Mouse (Mus musculus) 3T3-L1 (cell line): Measurements from ENCODE around the gene Chpf2.
A peak's percentile ranks its signal among the peaks of the same experiment; 100 is the strongest.
"Not testable (repeated sequence)": the region's sequence is repeated elsewhere in the genome, so short reads cannot be mapped to it uniquely, and the experiment has no call there.

Experiments used
- DNase-seq: peaks from one replicate; pipeline ENCODE4 v3.0.0-alpha.2; 2015; ENCODE audit warnings: low read depth, low spot score

Chpf2 gene

DNA sequence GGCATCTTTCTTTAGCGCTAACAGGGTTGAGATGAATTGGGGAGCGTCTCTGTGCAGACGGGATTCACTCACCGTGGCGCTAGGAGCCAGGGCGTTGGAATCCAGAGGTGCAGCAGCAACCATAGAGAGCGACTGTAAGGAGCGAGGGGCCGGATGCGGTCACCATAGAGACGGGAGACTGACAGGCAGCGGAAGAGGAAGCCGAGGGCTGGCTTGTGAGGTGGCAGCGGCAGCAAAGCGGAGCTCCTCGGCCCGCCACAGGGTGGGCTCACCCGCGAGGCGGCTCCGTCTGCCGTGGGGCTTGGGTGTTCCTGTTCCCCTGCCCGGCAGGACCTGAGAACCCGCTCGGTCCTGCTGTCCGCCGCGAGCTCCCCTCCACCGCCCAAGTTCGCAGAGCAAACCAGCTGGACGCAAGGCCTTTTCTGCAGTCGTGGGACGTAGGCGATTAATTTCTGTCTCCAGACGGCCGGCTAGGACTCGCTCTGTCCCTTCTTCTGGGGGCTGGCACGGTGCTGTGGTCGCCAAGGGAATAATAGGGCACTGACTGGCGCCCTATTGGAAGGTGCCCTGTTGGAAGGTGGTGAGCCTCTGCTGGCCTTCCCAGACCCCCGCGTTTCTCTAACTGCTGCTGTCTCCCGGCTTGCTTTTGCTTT is at the start of gene Chpf2:
Chpf2 (plus strand) TSS at position 195 of the 653 bp plus-strand sequence.
- peak; percentile 94 for DNase-seq

DNA sequence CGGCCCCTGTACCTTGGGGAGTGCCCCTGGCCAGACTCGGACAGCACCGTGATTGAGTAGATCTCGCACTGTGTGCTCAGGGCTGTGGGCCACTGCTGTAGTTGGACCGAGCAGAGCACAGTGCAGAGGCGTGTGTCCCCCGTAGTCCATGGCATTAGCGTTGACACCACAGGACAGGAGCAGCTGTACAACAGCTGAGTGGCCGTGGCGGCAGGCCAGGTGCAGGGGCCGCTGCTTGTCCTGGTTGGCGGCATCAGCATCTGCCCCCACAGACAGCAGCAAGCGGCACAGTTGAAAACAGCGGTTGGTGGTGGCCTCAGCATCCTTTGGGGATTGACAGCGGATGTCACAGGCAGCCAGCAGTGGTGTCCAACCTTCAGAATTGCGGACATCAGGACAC is 48.9 kb upstream of the Chpf2 start:
- no peak for DNase-seq

DNA sequence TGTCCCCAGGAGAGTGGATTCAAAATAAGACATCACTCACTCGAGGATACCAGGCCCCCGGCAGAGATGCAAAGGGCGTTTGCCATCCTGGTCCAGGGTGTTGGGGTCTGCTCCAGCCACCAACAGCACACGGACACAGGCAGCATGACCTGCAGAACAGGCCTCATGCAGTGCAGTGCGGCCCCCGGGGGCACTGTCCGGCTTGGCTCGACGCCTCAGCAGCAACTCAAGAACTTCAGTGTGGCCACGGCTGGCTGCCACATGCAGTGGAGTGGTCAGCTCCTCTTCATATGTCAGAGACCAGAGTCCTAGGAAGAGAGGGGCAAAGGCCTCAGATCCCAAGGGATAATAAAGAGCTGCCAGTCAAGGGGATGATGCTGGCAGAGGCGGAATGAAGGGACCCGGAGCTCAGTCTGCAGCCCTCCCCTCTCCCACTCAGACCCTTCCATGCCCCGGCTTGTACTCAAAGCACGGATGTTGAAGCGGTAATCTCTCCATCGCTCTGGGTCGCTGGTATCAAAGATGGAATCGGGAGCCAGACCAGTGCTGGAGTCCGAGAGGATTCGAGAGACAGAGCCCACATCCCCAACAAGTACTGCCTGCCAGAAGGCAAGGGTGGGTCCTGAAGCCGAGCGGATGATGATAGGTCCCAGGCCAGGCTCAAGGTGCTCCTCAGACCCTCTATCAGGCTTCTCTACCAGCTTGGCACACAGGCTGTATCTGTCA is 46.8 kb upstream of the Chpf2 start:
- DNase-seq: no peak

DNA sequence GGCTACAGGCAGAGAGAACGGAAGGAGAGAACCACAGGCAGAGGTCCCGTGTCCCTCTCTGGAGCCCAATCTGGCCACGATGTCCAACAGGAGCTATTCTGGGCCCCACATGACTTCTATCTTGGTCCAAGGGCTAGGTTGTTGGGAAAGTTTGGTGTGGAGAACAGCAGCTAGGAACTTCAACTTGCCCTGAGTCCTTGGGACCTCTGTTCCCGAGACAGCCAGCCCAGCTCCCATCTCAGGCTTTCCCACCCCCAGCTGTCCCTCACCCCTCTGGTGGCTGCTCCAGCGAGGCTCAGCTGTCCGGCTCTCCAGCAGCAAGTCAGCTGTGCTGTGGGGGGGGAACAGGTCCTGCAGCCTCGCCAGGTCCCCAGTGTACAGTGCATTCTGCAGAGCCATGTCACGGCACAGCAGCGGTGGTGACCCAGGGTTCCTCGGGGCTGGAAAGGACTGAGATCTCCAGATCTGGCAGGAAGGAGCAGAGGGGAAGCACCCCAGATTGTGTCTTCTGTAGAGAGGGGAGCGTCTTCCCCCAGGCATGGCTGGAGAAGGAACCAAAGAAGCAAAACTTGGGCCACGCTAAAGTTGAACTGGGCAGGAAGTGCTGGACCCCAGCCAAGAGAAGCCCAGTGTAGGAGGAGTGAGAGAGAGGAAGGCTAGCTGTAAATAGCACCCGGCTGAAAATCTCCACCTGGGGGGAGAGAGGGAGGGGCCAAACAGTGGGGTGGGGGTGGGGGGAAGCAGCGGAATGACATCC is 46.0 kb upstream of the Chpf2 start, which contains the start of gene Asb10:
Asb10 (minus strand) TSS at position 592 of the 757 bp plus-strand sequence.
- DNase-seq: peak; percentile 17

DNA sequence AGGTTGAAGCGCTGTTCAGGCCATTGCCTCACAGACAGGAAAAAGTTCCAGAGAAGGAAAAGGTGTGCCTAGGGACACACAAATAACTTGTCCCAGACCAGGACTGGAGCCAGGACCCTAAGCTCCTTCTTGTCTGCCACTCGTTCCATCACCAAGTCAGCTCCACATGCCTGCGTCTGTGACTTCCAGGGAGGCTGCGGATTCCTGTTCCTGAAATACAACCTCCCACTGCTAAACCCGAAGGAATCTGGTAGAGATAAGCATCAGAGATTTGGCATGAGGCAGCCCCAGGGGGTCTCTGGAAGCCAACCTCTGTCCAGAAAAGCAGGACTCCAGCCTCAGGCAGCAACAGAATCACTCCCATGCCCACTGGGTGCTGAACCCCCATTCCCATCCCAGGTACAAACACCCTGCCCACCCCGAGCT is 45.4 kb upstream of the Chpf2 start:
- DNase-seq: no peak

DNA sequence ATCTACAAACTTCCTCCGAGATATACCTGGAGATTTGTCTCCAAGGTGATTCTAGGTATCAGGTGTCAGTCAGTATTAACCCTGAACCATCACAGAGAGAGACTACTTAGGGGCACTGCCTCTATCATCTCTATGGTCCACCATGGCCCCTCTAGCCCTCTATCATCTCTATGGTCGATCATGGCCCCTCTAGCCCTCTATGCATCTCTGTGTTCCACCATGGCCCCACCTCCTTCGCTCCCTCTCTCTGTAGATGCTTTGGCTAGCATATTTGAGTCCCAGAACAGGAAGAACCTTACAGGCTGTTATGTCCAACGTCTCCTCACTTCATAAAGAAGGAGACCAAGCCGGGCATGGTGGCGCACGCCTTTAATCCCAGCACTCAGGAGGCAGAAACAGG is 43.9 kb upstream of the Chpf2 start:
- no peak for DNase-seq

DNA sequence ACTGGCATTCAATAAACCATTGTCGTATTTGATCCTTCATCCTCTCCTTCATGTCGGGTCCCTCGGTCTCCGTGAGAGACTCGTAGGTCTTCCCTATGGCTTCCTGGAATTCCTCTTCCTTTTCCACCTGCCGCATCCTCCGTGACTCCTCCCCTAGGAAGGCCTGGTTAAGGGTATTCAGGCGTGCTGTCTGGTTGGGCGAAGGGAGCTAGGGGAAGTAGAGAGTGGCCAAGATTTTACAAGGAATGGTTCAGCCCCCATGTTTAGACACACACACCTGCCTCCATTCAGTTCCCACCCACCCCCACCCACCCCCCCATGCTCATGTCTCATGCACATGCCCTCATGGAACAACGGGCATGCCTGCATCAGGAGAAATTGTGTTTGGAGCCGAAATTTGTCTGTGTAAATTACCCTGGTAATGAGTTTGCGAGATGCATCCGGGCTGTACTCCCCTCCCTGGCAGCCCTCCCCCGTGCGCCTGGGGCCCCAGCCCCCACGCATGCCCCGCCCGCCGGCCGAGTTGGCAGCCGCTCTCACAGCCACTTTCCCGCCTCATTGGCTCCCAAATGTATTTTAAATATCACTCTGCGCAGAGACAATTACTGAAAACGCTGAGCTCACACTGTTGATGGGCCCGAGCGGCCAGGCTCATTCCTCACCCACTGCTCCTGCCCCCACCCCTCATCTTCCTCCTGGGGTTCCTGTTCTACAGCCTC is 35.8 kb upstream of the Chpf2 start:
- DNase-seq: no peak

DNA sequence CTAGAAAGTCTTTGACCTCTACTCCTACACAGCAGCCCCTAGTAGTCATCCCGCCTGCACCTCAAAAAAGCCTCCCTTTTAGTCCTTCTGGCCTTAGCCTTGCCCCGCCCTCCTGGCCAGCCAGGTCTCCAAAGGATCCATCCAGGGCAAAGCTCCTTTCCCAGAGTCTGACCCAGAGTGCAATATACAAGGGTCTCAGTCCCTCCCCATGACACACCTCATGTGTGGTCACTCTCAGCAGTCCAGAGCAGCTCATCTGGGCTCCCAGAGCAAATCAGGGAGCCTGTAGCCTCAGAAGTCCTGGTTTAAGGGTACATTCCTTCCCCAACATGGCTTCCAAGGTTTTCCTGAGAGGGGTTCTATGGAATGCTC is 35.2 kb upstream of the Chpf2 start:
- DNase-seq: no peak

DNA sequence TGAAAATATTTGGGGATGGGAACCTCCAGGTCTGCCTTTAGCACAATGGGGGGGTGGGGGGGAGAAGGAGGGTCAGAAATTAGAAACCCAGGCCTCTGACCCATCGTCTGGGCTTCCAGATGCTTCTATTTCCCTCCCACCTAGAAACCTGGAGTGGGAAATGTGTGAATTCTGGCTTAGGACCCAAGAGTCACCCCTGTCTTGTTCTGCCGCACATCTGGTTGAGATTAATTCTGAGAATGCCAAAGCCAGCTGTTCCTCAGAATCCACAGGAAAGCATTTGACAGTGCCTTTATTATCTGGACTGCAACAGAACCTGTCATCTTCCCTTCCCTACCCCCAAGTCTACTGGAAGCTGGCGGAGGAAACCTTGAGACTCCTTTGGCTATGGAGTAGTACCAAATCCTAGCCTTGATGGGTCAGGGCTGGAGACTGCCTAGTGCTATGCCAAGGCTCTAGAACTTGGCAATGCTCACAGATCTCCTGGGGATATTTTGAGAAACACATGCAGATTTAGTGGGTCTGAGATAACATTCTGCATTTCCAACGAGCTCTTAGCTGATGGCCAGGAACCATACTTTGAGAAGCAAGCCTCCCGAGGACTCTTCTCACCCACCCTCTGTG is 32.8 kb upstream of the Chpf2 start:
- peak; percentile 56 for DNase-seq

DNA sequence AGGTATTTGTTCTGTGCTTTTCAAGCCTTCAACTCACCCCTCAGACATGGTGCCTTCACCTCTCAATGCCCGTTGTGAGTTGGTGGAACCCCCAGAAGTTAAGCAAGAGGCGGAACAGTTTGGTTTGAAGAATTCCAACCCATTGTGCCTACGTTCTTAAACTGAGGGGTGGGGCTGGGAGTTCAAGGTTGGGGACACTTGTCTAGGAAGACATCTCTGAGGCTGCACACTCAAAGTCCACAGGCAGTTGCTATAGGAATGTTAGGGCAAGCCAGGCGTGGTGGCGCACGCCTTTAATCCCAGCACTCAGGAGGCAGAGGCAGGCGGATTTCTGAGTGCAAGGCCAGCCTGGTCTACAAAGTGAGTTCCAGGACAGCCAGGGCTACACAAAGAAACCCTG is 31.2 kb upstream of the Chpf2 start:
- not testable (repeated sequence) for DNase-seq

DNA sequence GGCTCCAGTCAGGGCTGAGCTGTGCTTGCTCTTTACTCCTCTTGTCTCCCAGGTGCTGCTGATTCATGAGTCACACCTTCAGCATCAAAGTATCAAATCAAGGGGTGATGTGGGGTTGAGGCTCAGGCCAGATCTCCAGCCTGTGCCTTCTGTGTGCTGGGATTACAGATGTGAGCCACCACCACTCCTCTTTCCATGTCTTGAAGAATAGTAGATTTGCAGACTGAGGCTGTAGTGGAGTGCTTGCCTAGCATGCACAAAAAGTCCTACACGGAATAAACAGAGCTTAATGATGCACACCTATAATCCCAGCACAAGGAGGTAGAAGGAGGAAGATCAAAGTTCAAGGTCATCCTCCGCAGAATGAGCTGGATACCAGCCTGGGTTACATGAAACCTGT is 29.8 kb upstream of the Chpf2 start, which contains the start of gene 4931409K22Rik:
4931409K22Rik (minus strand) TSS at position 101 of the 400 bp plus-strand sequence.
- DNase-seq: no peak

DNA sequence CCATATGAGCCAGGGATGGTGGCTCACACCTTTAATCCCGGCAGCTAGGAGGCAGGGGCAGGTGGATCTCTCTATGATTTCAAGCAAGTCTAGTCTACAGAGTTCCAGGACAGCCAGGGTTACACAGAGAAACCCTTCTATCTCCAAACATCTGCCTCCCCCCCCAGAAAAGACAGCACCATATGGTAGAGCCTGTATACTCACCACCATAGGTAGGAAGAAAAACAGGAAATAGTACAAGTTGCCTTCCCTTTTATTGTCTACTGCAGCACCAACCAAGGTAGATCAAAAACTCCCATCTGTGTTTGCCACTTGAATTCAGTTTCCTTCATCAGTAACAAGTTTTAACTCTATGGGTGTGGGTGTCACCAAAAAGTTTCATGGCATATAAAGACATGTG is 10.6 kb upstream of the Chpf2 start:
- DNase-seq: no peak

DNA sequence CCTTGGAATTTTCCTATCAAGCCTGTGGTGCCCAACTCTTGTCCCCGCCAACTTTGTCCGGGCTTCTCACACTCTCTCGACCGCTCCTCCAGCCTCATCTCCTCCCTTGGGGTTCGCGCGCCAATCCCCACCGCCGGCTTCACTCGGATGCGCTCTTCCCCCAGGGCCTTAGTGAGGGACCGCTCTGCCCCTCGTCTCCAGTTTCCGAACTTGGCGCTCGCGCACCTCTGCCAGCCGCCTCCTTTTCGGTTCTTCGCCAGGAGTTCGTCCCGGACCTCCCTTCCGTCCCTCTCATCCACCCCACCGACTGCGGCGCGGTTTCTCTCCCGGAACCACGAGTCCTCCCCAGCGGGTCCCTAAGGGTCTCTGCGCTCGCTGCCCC is 9.7 kb upstream of the Chpf2 start:
- peak; percentile 60 for DNase-seq

DNA sequence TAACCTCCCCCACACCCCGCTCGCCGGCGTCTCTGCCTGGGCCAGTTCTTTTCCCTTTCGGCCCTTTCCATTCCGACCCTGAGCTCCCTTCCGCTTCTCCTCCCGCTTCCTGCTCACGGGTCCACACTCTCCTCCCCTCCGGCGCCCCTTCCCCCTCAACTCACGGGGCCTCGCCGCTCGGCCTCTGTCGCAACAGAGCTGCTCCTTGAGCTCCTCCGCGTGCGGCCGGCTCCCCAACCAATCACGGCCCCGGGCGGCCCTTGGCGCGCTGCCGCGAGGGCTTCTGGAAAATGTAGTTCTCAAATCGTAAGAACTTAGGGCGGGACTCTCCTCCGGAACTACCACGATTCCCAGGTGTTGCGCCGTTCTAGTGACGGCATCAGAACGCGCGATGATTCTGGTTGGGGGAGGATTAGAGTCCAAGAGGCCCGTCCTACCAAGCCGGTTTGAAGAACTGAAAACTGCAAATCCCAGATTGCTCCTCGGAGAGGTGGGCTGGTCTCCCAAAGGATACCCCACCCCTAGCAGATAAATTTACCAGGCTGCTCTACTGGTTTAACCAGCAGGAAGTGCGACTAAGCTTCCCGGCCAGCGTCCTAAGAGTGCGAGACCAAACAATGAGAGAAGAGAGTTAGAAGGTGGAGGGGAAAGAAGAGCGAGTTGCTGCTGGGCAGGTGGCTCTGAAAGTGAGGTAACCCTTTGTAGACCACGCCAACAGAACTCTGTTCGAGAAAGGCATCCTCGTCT is 9.2 kb upstream of the Chpf2 start, which contains the start of gene Abcf2:
Abcf2 (minus strand) TSS at position 285 of the 747 bp plus-strand sequence.
- DNase-seq: peak; percentile 100

DNA sequence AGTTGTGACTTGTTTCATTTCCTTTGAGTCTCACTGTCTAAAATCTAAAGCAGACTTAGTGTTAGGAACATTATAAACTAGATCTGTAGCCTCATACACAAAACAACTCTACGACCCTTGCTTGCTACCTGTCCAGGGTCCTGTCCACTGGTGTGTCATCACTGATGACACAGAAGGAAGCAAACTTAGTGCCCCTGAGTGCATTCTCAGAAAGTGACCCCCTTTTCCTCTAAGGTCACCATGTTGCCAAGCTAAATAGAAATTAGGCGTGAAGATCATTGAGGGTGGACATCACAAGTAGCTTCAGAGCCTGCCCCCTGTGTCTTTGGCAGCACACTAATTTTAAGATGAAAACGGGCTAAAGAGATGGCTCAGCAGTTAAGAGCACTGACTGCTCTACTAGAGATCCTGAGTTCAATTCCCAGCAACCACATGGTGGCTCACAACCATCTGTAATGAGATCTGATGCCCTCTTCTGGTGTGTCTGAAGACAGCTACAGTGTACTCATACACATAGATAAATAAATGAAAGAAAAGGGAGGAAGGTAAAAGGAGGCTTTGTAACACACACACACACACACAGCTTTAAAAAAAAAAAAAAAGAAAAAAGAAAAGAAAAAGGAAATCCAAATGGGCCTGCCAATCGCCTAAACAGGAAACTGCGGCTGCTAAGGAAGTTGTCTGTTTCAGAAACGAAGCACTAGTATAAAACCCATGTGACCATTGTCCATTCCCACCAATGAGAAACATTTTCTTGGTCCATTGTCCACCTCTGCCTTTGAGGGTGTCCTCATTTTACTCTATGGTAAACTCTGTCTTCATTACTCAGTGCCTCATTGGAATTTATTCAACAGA is 8.2 kb upstream of the Chpf2 start:
- DNase-seq: no peak

DNA sequence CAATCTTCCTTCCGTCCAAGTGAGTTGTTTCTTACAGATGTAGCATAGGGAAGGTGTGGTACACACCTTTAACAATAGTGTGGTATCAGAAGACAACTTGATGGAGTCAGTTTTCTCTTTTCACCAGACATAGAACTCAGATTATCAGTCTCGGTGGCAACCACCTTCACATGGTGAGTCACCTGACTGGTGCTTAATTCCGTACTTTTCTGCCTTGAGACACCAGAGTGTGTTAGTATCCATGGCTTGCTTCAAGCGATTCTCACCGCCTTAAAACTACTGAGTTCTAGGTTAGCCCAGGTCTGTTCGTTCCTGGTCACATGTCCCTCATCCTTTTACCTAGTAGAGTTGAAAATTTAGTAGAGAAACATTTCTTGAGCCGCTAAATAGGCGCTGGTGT is 435 bp upstream of the Chpf2 start:
- peak; percentile 53 for DNase-seq

DNA sequence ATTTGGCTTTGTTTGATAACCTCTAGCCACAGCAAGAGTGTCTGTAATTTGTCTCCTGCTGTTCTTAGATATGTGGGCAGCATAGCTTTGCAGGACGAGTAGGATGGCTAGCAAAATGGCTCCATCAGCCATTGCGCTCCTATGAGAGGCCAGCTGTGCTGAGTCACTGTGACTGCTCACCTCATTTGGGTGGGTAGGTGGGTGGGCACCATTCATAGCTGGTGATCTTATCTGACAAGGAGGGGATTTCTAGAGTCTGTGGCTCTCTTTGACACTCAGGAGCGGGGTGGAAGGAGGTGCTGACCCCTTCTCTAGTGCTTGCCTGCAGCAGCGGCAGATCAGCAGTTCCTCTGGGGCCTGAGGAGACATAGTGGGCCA is 648 bp downstream of the Chpf2 start:
- peak; percentile 58 for DNase-seq

DNA sequence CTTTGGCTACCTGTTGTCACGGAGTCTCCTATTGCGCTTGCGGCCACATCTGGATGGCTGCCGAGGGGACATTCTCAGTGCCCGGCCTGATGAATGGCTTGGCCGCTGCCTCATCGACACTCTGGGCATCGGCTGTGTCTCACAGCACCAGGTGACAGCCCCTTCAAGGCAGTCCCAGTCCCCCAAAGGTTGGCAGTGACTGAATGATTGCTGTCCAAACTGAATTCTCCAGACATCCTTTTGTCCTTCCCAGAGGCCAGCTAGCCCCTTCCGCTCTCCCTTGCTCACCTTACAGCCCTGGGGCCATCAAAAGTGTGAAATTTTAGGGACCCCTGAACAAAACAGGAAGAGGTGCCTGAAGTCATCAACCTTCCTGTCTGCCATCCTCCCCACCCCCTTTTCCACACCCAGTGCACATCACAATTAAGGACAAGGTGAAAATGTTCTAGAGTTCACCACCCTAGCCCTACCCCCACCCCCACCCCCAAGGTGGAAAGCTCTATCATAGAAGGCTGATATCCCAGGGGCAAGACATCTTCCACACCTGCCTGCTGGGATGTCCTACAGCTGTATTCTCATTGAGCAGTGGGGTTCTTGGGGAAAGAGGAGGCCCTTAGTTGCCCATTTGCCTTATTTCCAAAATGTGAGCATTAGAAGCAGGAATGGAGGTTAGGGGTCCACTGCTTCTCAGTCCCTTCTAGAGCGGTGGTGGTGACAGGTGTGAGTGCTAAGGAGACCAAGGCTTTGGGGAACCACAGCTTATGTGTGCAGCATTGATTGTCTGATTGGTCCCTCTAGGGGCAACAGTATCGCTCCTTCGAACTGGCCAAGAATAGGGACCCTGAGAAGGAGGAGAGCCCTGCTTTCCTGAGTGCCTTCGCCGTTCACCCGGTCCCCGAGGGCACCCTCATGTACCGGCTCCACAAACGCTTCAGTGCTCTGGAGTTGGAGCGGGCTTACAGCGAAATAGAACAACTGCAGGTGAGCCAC is 3.3 kb downstream of the Chpf2 start:
- no peak for DNase-seq
